Mouse (Mus musculus) R1 (cell line): ENCODE data around the gene Gm5157.
"Not testable (repeated sequence)": the region's sequence is repeated elsewhere in the genome, so short reads cannot be mapped to it uniquely, and the experiment has no call there.

Source experiments
- DNase-seq: peaks from one replicate; pipeline ENCODE4 v3.0.0-alpha.2; 2018; ENCODE audit warnings: low read depth, low spot score

Gm5157 gene

GRCm38 (mm10) chr7:21190323-21190722, at the start of gene Gm5157:
Gene Gm5157 (minus strand): TSS chr7:21190423.
- DNase-seq: not testable (repeated sequence)

DNA sequence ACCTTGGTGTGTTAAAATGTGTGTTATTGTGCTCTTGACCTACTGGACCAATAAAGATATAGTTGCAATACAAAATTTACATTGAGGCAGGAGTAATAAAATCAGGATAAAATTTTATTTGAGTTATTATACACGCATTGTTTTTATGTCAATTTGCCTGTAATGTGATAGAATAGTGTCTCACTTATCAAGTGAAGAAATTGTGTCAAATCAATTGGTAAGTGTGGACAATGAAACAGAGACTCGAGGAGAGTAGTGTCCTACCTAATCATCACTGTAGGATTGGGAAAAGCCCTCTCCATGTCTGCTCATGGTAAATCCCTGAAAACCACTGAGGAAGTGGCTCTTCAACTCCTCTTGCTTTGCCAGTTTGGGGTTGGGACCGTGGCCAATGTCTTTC, 28.3 kb downstream of the Gm5157 start, which contains the start of gene Vmn1r123:
Gene Vmn1r123, plus strand, starts transcription at position 301 of the 400 bp plus-strand sequence.
- not testable (repeated sequence) for DNase-seq
